Mouse (Mus musculus) forebrain, embryonic 15.5 days (tissue): ENCODE data around the gene Col25a1. TPM values are rescaled to one million over a fixed set of nuclear protein-coding genes. Genes with fewer than 3 reads are reported as not detected.

ENCODE experiments used
- ATAC-seq: fragments of 200-750 bp; cut with Nextera tagmentation; replicated peaks from 2 replicates; pipeline ENCODE4 v1.8.0; 2017; ENCODE audit warnings: mild to moderate bottlenecking, moderate TSS enrichment, moderate library complexity
- H3K27ac ChIP-seq: fragments of 300-500 bp; sonication (generic); replicated peaks from 2 replicates; pipeline ENCODE4 v1.5.1; 2015; ENCODE audit warnings: mild to moderate bottlenecking, inconsistent platforms
- H3K27me3 ChIP-seq: fragments of 300-500 bp; sonication (generic); 2 replicates; pipeline ENCODE4 v1.6.1; 2015; ENCODE audit warnings: inconsistent platforms
- H3K36me3 ChIP-seq: fragments of 300-500 bp; sonication (generic); 2 replicates; pipeline ENCODE4 v1.6.1; 2015; ENCODE audit warnings: mild to moderate bottlenecking, inconsistent platforms
- H3K4me1 ChIP-seq: fragments of 300-500 bp; sonication (generic); 2 replicates; pipeline ENCODE4 v1.6.1; 2015; ENCODE audit warnings: inconsistent platforms
- H3K4me2 ChIP-seq: fragments of 300-500 bp; sonication (generic); replicated peaks from 2 replicates; pipeline ENCODE4 v1.6.1; 2015; ENCODE audit warnings: mild to moderate bottlenecking, inconsistent platforms
- H3K4me3 ChIP-seq: fragments of 300-500 bp; sonication (generic); 2 replicates; pipeline ENCODE4 v1.5.1; 2015; ENCODE audit warnings: mild to moderate bottlenecking, inconsistent platforms
- H3K9ac ChIP-seq: fragments of 300-500 bp; sonication (generic); replicated peaks from 2 replicates; pipeline ENCODE4 v1.6.1; 2015; ENCODE audit warnings: mild to moderate bottlenecking, inconsistent platforms
- H3K9me3 ChIP-seq: fragments of 300-500 bp; sonication (generic); 2 replicates; pipeline ENCODE4 v1.6.1; 2016; ENCODE audit warnings: inconsistent platforms
- WGBS: fragments of 180-500 bp; shearing (Covaris S2); methylation state at CpG from one replicate; pipeline ENCODE4 v1.1.7; 2015; ENCODE audit warnings: mixed read lengths; 5-methylcytosine and 5-hydroxymethylcytosine counted together
- polyA plus RNA-seq: library from polyadenylated mRNA; unstranded; fragments of >200 nt; fragmentation: Nextera tagmentation; extraction: Ambion mirVana; gene quantifications from 2 replicates; pipeline ENCODE4 v1.2.1, GENCODE M21; 2015

Gene Col25a1
- polyA plus RNA-seq, 1 experiment from 2014 or later: 3.8 TPM

- 70% methylated on average over 5 of the region's 5 CpGs for WGBS
- Histone ChIP-seq H3K27ac (no peak overlapping the region), H3K27me3 (no peaks in the 10 kb centered on the region), H3K4me3 (no peak overlapping the region), H3K9me3 (no peaks in the 10 kb centered on the region), H3K4me1 (no peaks in the 10 kb centered on the region), H3K36me3 (no peaks in the 10 kb centered on the region), H3K9ac (no peak overlapping the region), H3K4me2 (no peak overlapping the region)
- no peak for ATAC-seq
Observed at GRCm38 (mm10) chr3:130633859-130634258, 502.6 kb downstream of the Col25a1 start.

DNA sequence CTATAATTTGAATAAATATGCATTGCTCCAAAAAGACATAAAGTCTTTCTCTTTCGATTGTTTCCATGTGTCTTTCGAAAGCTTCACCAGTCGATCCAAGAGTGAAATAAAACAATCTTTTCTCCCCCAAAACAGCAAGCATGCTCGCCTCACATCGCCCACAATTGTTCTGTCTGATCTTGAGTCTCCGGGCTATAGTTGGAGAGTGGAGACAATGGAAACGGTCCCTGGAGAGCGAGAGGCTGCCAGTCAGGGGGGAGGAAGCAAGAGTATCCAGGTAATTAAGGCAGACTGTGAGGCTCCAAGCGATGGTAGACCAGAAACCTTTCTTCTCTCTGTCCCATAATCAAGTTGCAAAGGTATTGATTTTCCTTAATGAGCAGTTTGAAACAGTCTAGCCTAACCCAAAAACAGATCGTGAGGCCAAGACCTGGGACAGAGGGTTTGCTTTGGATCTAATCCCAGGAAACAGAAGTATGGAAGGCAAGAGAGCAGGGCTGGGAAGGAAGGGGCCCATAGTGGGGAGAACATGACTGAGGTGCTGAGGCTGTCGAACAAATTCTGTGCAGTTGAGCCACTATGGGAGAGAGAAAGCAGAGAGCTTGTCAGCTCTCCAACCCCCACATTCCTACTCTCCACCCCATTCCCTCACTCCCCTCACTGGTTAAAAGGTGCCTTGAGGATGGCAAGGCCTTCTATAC lies 515.0 kb downstream of the Col25a1 start:
- Histone ChIP-seq H3K4me2 (no peak overlapping the region), H3K27ac (no peak overlapping the region), H3K27me3 (no peaks in the 10 kb centered on the region), H3K9ac (no peak overlapping the region), H3K4me3 (no peak overlapping the region), H3K4me1 (no peaks in the 10 kb centered on the region), H3K9me3 (no peaks in the 10 kb centered on the region), H3K36me3 (no peaks in the 10 kb centered on the region)
- ATAC-seq: no peak
- WGBS: 55% methylated on average over 11 of the region's 11 CpGs

Other genes with a start within 250 kb of the Col25a1 start
- gene Casp6, start 230.1 kb upstream of the Col25a1 start, polyA plus RNA-seq: 30.8 and 33.4 TPM in 2 replicates
- gene Mcub, start 161.3 kb upstream of the Col25a1 start, polyA plus RNA-seq: 6.0 and 7.6 TPM in 2 replicates
- 26.8 and 27.9 TPM in 2 replicates for gene Sec24b, start 69.9 kb upstream of the Col25a1 start, polyA plus RNA-seq